Mouse (Mus musculus) testis, adult 2 months (tissue): ENCODE data around the gene Gm48551. TPM values are rescaled to one million over a fixed set of nuclear protein-coding genes. Genes with fewer than 3 reads are reported as not detected.
A peak's percentile ranks its signal among the peaks of the same experiment; 100 is the strongest.

Experiments
- H3K27ac ChIP-seq: fragments of 200-500 bp; 2 replicates; pipeline ENCODE4 v1.5.1; 2012; ENCODE audit warnings: low read depth, low read length; ENCODE audit not compliant: control insufficient read depth, insufficient read depth
- H3K27me3 ChIP-seq: fragments of 200-500 bp; 2 replicates; pipeline ENCODE4 v1.6.1; 2012; ENCODE audit warnings: mild to moderate bottlenecking, low read length, moderate library complexity; ENCODE audit not compliant: control insufficient read depth, insufficient read depth
- H3K36me3 ChIP-seq: fragments of 200-500 bp; 2 replicates; pipeline ENCODE4 v1.6.1; 2012; ENCODE audit warnings: mild to moderate bottlenecking, low read length; ENCODE audit not compliant: control insufficient read depth, insufficient read depth
- H3K4me1 ChIP-seq: fragments of 200-500 bp; 2 replicates; pipeline ENCODE4 v1.6.1; 2012; ENCODE audit warnings: low read length; ENCODE audit not compliant: control insufficient read depth, insufficient read depth
- H3K4me3 ChIP-seq: fragments of 200-500 bp; 2 replicates; pipeline ENCODE4 v1.5.1; 2012; ENCODE audit warnings: low read depth, mild to moderate bottlenecking, low read length, moderate library complexity, mixed read lengths; ENCODE audit not compliant: control insufficient read depth
- CTCF ChIP-seq: fragments of 200-500 bp; IDR thresholded peaks from 2 replicates; pipeline ENCODE4 v1.5.1; 2012; ENCODE audit warnings: low read depth, mild to moderate bottlenecking, inconsistent platforms, low read length, moderate library complexity; ENCODE audit not compliant: control insufficient read depth, insufficient read depth, insufficient replicate concordance
- POLR2A ChIP-seq: fragments of 200-500 bp; IDR thresholded peaks from 2 replicates; pipeline ENCODE4 v1.6.1; 2012; ENCODE audit warnings: low read depth, mild to moderate bottlenecking, inconsistent platforms, low read length, moderate library complexity; ENCODE audit not compliant: control insufficient read depth
- polyA plus RNA-seq: library from polyadenylated mRNA; depleted of rRNA; stranded (reverse); fragments of >200 nt; gene quantifications from 2 replicates; pipeline ENCODE4 v1.2.3, GENCODE M21; 2012

Gene Gm48551
- polyA plus RNA-seq, 1 experiment = 1.2 TPM

GRCm38 (mm10) chr10:81408871-81409291 is 24.6 kb downstream of the Gm48551 start:
- TF ChIP-seq POLR2A (no peak), CTCF (peak; percentile 61; the same call in 1 of the 2 replicates)
- Histone ChIP-seq H3K4me3 (peak overlapping the region; percentile 46), H3K27ac (peak overlapping the region; percentile 50; the same call in 1 of the 2 replicates), H3K36me3 (no peaks in the 10 kb centered on the region), H3K27me3 (no peaks in the 10 kb centered on the region), H3K4me1 (peaks cover 22% of the 10 kb centered on the region)

- no peak overlapping the region for H3K27ac ChIP-seq
- TF ChIP-seq POLR2A (no peak), CTCF (no peak)
Measured at GRCm38 (mm10) chr10:81409330-81409729, 25.1 kb downstream of the Gm48551 start.

GRCm38 (mm10) chr10:81410350-81410749 is 26.1 kb downstream of the Gm48551 start:
- H3K27me3 ChIP-seq = no peaks in the 10 kb centered on the region
- no peaks in the 10 kb centered on the region for H3K36me3 ChIP-seq
- peaks cover 26% of the 10 kb centered on the region for H3K4me1 ChIP-seq
- peak overlapping the region; percentile 53 for H3K4me3 ChIP-seq
- TF ChIP-seq CTCF (no peak), POLR2A (no peak)
- no peak overlapping the region for H3K27ac ChIP-seq

More at GRCm38 (mm10) chr10:81409330-81409729, 25.1 kb downstream of the Gm48551 start:
- Histone ChIP-seq H3K27me3 (no peaks in the 10 kb centered on the region), H3K36me3 (no peaks in the 10 kb centered on the region), H3K4me3 (peak overlapping the region; percentile 53), H3K4me1 (peaks cover 22% of the 10 kb centered on the region)

GRCm38 (mm10) chr10:81410981-81411380 is 26.7 kb downstream of the Gm48551 start:
- Histone ChIP-seq H3K4me3 (no peak overlapping the region), H3K27ac (peak overlapping the region; percentile 7; the same call in 1 of the 2 replicates), H3K4me1 (peaks cover 32% of the 10 kb centered on the region), H3K27me3 (no peaks in the 10 kb centered on the region), H3K36me3 (no peaks in the 10 kb centered on the region)
- TF ChIP-seq POLR2A (no peak), CTCF (no peak)

- peak overlapping the region; percentile 77 for H3K27ac ChIP-seq
- H3K36me3 ChIP-seq = no peaks in the 10 kb centered on the region
- no peak overlapping the region for H3K4me3 ChIP-seq
- TF ChIP-seq POLR2A = no peak; the same call in 1 of the 2 replicates
- TF ChIP-seq CTCF = no peak
- H3K4me1 ChIP-seq = peaks cover 39% of the 10 kb centered on the region
- H3K27me3 ChIP-seq = no peaks in the 10 kb centered on the region
Measured at GRCm38 (mm10) chr10:81411471-81412400, 27.5 kb downstream of the Gm48551 start.

- Histone ChIP-seq H3K4me1 (peaks cover 43% of the 10 kb centered on the region), H3K27me3 (no peaks in the 10 kb centered on the region), H3K4me3 (no peak overlapping the region), H3K36me3 (no peaks in the 10 kb centered on the region), H3K27ac (peak overlapping the region; percentile 77)
- TF ChIP-seq POLR2A = no peak
Measured at GRCm38 (mm10) chr10:81412586-81413309, 28.5 kb downstream of the Gm48551 start.

- 0 out of 2 replicates have a peak, but pooled peaks have one; percentile 9 for TF ChIP-seq POLR2A
- no peak for TF ChIP-seq CTCF
- no peaks in the 10 kb centered on the region for H3K36me3 ChIP-seq
- H3K4me1 ChIP-seq = peaks cover 43% of the 10 kb centered on the region
- H3K27ac ChIP-seq = peak overlapping the region; percentile 90
- H3K4me3 ChIP-seq = no peak overlapping the region
- no peaks in the 10 kb centered on the region for H3K27me3 ChIP-seq
Measured at GRCm38 (mm10) chr10:81413310-81414261, 29.3 kb downstream of the Gm48551 start.
